Mouse (Mus musculus): ENCODE measurements around the gene Slc39a2.
"Not testable (repeated sequence)": the region's sequence is repeated elsewhere in the genome, so short reads cannot be mapped to it uniquely, and the experiment has no call there.

Gene Slc39a2

GRCm38 (mm10) chr14:51892191-51892939 lies at the start of gene Slc39a2:
Slc39a2 (plus strand) TSS chr14:51892889.
- no peak for DNase-seq

GRCm38 (mm10) chr14:51843882-51844281 lies 48.8 kb upstream of the Slc39a2 start:
- no peak for DNase-seq

- DNase-seq = no peak
Measured at GRCm38 (mm10) chr14:51846566-51846965, 46.1 kb upstream of the Slc39a2 start.

- peak; percentile 18 to 20 for DNase-seq
Measured at GRCm38 (mm10) chr14:51851006-51851405, 41.7 kb upstream of the Slc39a2 start.

GRCm38 (mm10) chr14:51853399-51853798 lies 39.3 kb upstream of the Slc39a2 start, which contains the start of gene Ear6:
Ear6 (plus strand) TSS chr14:51853699.
- no peak for DNase-seq

- not testable (repeated sequence) for DNase-seq
Measured at GRCm38 (mm10) chr14:51855280-51855679, 37.4 kb upstream of the Slc39a2 start.

GRCm38 (mm10) chr14:51863603-51864002 lies 29.1 kb upstream of the Slc39a2 start:
- peak; percentile 39 to 42 for DNase-seq

- DNase-seq = no peak
Measured at GRCm38 (mm10) chr14:51870756-51871155, 21.9 kb upstream of the Slc39a2 start.

GRCm38 (mm10) chr14:51871741-51872140 lies 20.9 kb upstream of the Slc39a2 start:
- DNase-seq = no peak

- no peak for DNase-seq
Measured at GRCm38 (mm10) chr14:51877517-51877916, 15.2 kb upstream of the Slc39a2 start.

GRCm38 (mm10) chr14:51883527-51884030 lies 9.1 kb upstream of the Slc39a2 start:
- peak; percentile 74 to 81 for DNase-seq

GRCm38 (mm10) chr14:51884031-51884544 lies 8.6 kb upstream of the Slc39a2 start:
- DNase-seq = no peak

- peak; percentile 98 for DNase-seq
Measured at GRCm38 (mm10) chr14:51884598-51885331, 7.9 kb upstream of the Slc39a2 start, which contains the start of gene Mettl17. Mettl17 (plus strand) TSS chr14:51884842.

- DNase-seq = no peak
Measured at GRCm38 (mm10) chr14:51886051-51886450, 6.6 kb upstream of the Slc39a2 start.

- DNase-seq = no peak
Measured at GRCm38 (mm10) chr14:51889833-51890232, 2.9 kb upstream of the Slc39a2 start.

- DNase-seq = no peak
Measured at GRCm38 (mm10) chr14:51893094-51893794, 555 bp downstream of the Slc39a2 start.

- no peak for DNase-seq
Measured at GRCm38 (mm10) chr14:51893809-51894208, 1.1 kb downstream of the Slc39a2 start.

GRCm38 (mm10) chr14:51895071-51895470 lies 2.4 kb downstream of the Slc39a2 start:
- no peak for DNase-seq

- DNase-seq = peak; percentile 42 to 43
Measured at GRCm38 (mm10) chr14:51896019-51896418, 3.3 kb downstream of the Slc39a2 start.

GRCm38 (mm10) chr14:51896539-51897170 lies 4.0 kb downstream of the Slc39a2 start:
- DNase-seq = no peak

GRCm38 (mm10) chr14:51899351-51899750 lies 6.7 kb downstream of the Slc39a2 start:
- DNase-seq = no peak

Measured in cerebellum, postnatal 10 days (tissue).